Mouse (Mus musculus) thymus, postnatal 10 days (tissue): ENCODE data around the gene Naaladl2.
"Not testable (repeated sequence)": the region's sequence is repeated elsewhere in the genome, so short reads cannot be mapped to it uniquely, and the experiment has no call there.

Experiments
- DNase-seq, 2 experiments: peaks; one replicate each; pipeline ENCODE4 v3.0.0; 2021; ENCODE audit warnings: low spot score in 2 of 2

The Naaladl2 gene

DNA sequence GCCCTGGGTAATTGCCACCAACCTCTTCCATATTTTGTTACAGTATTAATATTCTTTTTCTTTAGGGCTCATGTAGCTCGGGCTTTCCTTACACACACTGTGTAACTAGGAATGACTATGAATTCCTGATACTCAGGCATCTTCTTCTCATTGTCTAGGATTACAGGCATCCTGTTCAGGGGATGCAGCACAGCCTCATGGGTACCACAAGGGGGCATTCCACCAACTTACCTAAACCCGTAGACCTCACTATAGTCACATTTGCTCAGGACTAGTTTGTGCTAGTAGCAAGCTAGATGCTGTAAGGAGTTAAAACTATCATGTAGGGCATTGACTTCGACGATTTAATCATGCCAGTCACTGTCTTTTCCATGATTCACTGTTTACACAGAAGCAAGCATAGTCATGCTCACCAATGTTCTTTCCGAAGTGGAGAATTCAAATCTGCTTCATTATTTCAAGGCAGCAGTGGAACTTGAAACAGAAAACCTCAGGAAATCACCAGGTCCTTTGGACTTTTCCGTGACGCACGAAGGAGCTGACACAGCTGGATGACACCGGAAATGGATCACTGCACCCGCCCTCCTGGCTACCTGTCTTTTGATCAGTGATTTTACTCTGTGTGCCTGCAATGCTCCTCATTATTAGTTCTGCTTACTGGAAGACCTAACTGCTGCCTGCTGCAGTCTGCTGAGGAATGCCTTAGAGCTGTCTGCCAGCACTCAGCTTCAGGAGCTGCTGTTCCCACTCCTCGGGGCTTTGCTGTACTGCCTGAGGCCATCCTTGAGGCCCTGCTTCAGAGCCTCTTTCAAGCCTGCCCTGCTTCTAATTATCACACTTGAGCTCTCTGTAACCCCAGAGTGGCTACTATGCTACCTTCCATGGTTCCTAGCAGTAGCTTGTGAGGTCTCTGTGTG is 822.3 kb downstream of the Naaladl2 start:
- no peak for DNase-seq

GRCm38 (mm10) chr3:24314658-24315297 is 829.3 kb downstream of the Naaladl2 start:
- no peak for DNase-seq

DNA sequence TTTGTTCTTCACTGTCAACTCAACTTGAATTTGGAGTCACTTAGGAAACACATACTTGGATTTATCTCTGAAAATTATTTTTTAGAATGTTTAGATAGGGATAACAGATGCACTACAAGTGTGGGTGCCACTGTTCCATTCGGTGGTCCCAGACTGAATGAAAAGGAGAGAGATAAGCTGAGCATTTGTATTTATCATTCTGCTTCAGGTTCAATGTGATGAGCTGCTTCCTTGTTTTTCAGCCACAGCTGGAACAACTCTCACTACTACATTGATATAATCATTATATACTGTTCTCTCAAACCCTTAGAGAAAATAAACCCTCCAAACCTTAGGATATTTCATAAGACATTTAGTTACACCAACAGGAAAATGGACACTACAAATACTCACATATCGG is 918.6 kb downstream of the Naaladl2 start:
- no peak for DNase-seq

DNA sequence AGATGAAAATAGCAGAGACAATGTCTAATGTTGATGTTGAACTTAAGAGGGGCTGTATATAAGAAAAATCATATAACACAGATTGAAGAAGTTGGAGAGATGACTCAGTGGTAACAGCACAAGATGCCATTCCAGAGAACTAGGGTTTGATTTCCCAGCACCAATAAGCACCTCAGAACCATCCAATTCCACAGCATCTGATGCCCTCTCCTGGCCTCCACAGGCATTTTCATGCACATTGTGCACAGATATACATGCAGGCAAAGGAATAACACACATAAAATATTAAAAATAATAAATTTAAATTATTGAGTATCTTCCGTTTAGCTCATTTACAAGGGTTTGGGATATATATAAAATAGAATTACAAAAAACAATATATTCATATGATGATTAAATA is 926.6 kb downstream of the Naaladl2 start:
- no peak for DNase-seq

DNA sequence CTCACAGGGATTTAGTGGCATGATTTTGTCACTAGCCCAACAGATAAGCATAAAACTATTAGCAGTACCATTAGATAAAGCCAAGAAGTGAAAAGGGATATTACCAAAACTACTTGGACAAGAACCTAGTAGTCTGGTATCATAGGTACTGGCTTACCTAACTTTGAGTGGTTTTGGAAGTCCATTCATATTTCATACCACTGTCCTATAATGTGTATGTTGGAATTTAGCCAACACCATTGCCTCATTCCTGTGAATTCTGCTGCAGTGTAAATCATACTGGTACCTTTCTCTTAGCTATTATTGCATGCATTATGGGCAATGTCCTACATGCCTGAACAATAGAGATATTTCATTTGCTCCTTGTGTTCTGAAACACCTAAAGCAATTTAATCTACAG is 977.5 kb downstream of the Naaladl2 start:
- no peak for DNase-seq

DNA sequence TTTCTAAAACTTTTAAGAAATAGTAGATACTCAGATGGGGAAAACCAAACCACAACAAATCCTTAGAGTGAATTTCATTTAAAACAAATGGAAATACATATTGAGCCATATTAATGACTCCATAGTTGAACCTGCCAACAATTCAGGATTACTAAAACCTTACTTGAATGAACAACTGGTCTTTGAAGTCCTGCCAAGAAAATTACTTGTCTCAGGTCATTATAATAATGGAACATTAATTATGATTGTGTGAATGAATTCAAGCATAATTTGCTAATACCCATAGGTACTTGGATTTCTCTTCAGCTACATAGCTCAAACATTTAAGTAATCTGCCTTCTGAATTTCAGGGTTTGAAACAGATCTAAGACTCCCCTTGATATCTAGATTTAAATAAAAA is 980.1 kb downstream of the Naaladl2 start:
- no peak for DNase-seq

DNA sequence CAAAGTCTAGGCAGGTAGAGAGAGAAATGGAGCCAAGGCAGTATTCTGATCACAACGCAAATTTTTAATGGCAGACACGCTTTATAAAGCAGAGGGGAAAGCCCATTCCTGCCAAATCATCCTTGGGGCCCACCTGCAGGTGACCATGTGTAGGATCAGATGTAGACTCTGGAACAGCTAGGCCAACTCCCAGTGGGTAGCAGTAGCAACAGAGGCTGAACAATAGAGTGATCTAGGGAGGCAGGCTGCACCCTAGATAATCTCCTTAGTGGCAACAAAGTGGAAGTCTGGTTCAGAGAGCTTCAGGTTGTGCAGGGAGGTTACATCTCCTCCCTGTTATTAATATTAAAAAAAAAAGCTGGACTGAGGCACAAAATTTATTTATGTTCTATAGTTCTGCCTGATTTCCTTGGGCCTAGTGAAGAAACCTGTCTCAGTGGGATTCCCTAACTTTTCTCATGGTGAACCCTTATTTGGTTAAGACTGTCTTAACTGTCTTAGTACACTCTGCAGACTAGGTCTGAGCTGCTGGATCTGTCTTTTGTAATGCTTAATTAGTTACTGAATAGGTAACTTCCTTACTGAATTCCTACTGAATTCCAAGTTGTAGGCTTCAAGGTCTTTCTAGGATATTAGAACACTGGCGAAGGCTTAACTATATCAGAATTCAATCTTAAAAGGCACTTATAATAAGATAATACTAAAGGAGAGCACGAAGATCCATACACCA is 992.8 kb downstream of the Naaladl2 start:
- DNase-seq: not testable (repeated sequence)

- no peak for DNase-seq
These were observed 1001.3 kb downstream of the Naaladl2 start for GRCm38 (mm10) chr3:24142808-24143207.

DNA sequence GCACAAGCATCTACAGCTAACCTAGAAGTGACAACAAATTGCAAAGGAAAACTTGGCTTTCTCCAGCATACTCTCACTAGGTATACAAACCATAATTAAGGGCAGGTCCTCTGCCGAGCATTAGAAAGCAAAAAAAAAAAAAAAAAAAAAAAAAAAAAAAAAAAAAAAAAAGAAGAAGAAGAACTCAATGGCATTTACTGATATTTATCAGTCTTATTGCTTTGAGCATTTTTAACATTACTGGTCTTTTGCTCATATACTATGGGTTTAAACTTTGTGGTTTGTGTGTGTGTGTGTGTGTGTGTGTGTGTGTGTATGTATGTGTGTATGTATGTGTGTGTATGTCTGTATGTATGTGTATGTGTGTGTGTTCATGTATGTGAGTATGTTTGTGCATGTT is 1006.1 kb downstream of the Naaladl2 start:
- DNase-seq: no peak

- no peak for DNase-seq
These were observed 1017.9 kb downstream of the Naaladl2 start for GRCm38 (mm10) chr3:24126200-24126599.

DNA sequence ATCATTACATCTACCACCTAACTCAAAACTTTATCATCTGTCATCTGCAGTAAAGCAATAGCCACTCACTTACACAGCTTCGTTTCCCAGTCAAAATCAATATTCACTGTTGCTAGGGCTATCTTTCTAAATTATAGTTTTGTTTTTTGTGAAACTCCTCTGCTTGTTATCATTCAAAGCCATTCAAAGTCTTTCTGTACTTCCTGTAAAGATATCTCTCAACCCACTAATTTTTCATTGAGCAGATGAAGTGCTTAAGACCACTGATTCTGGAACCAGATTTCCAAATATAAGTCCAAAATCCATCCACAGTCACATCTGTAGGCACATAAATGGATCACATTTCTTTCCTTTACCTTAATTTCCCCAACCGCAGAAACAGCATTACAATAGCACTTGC is 1020.0 kb downstream of the Naaladl2 start:
- DNase-seq: no peak

- no peak for DNase-seq
These were observed 1025.9 kb downstream of the Naaladl2 start for GRCm38 (mm10) chr3:24118136-24118535.

DNA sequence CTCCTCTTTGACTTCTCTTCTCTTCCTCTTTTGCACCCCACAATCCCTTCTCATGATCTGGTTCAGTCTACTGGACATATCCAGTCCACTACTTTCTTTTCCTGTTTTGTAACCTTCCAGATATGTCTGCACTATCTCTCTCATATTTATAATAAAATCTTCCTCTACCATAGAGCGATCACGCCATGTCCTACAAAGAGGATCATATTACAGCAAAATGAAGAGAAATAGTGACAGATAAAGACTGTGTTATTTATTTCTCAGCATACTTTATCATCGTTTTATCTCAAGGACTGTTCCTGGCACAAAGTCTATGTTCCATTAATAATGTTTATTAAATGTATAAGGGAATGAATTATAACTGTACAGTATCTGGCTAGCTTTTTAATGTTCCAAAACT is 1029.2 kb downstream of the Naaladl2 start:
- DNase-seq: no peak

DNA sequence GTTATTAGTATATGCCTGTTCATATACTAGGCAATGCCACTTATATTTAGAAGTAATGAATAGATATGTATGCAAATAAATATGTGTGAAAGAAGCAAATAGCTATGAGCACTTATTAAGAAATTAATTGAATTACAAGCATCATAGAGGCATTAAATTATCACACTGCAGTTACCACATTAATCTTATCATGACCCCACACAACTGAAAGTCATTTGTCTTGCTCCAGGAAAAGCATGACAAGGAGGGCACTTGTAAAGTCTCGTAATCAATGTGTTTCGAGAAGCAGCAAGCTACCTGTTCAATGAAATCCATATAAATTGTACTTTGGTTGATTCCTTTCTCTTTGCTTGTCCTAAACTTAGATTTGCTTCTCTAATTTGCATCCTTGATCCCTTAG is 1030.7 kb downstream of the Naaladl2 start:
- no peak for DNase-seq

DNA sequence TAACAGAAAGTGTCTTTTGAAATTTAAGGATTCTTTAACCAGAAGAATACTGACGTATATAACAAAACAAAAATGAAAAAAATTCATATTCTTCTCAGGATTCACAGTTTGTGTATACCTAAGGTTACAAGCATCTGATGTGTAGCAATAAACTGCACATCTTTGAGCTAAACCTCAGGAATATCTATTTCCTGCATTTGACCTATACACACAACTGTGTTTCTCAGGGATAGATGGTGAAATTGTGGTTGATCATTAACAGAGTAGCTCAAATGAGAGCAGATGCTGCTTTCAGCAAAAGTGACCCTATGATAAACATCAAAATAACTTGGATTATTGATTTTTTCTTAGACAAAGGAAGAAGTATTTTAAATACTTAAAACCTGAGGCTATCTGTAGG is 1037.7 kb downstream of the Naaladl2 start:
- no peak for DNase-seq

GRCm38 (mm10) chr3:24079761-24080160 is 1064.3 kb downstream of the Naaladl2 start:
- no peak for DNase-seq

- DNase-seq: no peak
These were observed 1072.8 kb downstream of the Naaladl2 start for GRCm38 (mm10) chr3:24071169-24071797.

DNA sequence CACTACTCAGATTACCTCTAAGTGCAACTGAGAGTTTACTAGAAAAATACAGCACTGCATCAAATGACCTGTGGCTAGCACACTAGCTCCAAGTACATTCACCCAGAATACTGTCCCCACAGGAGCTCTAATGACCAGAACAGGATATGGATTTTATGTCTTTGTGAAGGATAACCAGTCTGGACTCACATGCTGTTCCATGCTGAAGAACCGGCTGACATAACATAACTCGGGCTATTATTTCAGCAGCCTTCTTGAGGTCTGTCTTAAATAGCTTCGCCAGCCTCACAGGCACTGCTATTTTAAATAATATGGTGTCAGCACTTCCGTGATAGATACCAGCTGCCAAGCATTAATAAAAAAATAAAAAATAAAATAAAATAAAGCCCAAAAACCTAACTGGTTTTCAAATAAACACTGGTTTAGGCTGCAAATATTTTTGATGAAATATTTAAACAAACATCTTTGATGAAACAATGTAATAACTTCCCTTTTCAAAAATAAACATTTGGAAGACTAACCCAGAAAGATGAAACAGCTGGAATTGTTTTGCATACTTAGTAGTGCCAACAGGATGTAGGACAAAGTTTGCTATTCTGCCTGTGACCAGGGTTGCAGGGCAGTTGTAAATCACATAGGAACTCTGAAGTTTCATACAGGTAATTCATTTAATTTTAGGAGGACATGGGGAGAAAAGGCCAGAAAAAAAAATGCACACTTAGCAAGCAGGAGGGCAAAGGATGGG is 1073.5 kb downstream of the Naaladl2 start:
- no peak for DNase-seq

DNA sequence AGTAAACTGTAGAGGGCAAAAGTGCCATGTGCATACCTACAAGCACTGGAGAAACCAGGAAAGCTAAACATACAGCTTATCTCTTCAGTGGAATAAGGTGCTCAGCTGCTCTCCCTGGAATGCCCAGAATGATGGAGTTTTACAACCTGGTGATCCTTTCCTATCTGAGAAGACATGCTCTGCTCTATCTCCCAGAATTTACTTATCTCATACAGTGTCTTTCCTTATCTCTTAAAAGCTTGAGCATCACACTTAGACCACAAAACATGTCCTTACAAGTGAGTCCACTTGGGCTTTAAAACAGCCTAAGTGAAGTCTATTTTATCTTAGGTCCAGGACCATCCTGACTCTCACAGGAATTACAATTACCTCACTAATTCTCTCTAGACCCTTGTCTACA is 1095.8 kb downstream of the Naaladl2 start:
- no peak for DNase-seq

DNA sequence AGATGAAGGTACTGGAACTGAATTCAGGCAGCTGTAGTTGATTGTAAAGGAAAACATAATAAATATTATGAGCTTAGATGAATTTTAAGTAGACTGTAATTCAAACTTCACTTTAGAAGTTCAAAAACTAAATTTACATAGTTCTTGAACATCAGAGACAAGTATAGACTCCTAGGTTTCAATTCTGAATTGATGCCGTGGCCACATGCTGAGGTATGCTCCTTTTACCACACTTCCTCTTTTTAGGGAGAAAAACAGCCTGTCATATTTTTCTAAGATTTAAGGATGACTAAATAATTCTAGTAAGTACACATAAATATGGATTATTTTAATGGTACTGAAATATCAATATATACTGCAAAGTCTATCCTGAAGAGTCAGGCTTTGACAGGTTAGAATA is 1142.3 kb downstream of the Naaladl2 start:
- no peak for DNase-seq

DNA sequence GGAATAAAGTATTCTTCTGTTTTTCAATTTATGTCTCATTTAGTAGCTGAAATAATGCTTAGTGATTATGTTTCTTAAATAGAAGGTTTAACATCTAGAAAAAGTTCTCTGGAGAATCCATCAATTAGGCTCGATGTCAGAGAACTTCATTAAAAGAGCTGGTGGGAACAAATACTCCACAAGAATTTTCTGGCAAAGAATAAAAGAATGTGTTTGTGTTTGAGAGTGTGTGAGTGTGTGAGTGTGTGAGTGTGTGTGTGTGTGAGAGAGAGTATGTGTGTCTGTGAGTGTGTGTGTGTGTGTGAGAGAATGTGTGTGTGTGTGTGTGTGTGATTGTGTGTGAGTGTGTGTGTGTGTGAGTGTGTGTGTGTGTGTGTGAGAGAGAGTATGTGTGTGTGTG is 1170.3 kb downstream of the Naaladl2 start:
- DNase-seq: no peak
